Mouse (Mus musculus) NIH3T3 (cell line): Measurements from ENCODE around the gene Top3b.
"Not testable (repeated sequence)": the region's sequence is repeated elsewhere in the genome, so short reads cannot be mapped to it uniquely, and the experiment has no call there.

Experiments
- DNase-seq: peaks from one replicate; pipeline ENCODE4 v3.0.0-alpha.2; 2012; ENCODE audit warnings: low read depth

Gene Top3b

DNA sequence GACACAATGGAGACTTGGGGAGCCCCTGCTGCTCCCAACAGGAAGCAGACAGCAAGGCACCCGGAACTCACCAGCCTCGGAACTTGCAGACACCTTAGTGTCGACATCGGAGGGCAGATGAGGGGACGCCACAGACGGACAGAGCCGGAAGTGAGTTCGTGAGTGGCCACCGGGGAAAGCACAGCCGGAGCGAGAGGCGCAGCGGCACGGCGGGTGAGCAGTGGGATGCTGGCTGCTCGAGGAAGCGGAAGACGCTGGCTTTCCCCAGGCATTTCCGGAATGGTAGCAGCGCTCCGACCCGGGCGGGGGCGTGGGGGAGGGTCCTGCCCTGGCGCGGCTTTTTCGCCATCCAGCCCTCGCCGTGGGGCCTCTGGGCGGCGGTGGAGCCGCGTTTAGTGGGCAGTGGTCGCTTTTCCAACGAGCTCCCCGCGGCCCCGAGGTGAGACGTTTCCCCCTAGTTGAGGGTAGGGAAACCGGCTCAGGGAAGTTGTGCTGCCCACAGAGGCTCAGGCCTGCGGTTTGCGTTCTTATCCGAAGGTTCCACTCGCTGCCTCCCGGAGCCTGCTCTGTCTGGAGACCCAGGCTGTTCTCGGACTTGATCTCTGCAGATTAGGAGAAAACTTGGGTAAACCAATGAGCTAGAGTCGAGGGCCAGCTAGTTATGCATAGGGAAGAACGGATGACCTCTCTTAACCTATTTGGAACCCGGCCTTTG, at the start of gene Top3b, which contains the start of gene Vpreb1:
TSS of gene Top3b (plus strand) at position 120 of the 715 bp plus-strand sequence.
TSS of gene Vpreb1 (minus strand) at position 227 of the 715 bp plus-strand sequence.
- peak; percentile 97 for DNase-seq

DNA sequence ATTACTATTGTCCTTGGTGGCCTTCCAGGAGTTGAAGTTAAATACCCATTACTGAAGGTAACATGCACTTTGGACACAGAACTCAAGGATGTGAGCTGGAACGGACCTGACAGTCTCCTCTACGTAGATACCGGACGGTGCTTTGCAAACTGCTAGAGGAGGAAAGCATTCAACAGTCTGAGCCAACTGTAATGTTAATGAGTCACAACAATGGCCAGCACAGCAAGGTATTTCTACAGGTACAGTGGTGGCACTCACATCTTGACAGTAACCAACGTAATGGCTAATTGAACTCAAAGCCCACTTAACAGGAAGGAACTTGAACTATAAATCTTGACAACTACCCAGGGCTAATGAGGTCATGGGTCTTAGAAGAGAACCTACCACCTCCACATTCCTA, 45.1 kb upstream of the Top3b start:
- no peak for DNase-seq

DNA sequence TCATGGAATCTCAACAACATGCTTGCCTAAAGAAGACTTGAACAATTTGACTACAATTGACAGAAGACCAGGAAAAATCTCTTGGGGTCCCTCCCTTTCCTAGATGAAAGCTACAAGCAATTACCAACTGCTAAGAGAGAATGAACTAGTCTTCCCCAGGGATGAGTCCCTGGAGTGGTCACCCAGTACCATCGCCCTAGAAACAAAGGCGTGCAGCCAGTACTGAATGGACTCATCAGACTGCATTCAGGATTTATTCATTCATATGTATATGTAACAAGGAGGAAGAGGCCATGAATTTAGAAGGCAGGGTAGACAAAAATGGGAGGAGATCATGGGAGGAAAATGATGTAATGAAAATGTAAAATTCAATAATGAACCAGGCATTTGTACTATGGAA, 44.3 kb upstream of the Top3b start:
- DNase-seq, result no peak

DNA sequence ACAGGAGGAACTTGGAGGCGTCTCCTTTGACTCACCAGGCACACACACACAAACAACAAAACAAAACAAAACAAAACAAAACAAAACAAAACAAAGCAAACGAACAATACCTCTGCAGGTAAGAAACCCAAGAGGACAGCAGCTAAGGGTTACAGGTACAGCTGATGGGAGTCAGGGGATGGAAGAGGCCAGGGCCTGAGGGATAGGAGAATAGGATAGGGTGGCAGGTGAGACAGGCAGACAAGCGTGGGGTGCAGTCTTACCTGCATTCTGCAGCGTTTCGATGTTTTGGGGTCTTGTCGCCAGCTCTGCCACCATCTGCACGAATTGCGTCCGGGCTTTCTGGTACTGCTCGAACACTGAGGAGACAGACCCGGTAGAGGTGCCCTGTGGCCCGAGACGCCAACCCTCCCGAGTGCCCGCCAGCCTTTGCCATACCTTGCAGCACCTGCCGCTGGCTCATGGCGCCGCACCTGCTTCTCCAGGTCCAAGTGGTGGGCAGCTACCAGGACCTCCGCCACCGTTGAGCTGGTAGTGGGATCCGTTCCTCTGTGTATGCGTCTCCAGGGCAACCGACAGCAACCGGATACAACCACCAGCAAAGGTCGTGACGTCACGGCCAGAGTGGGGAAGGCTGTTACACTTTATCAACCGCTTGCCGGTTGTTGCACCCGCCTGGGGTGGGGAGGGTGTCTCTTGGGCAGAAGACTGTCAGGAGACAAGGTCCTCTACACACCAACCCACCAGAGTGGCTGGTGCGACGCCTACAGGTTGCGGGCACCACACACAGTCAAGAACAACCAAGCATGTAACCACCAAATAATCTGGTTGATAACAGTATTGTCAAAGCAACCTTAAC, 41.5 kb upstream of the Top3b start, which contains the start of gene Spag6l:
TSS of gene Spag6l (minus strand) at position 700 of the 859 bp plus-strand sequence.
- no peak for DNase-seq

DNA sequence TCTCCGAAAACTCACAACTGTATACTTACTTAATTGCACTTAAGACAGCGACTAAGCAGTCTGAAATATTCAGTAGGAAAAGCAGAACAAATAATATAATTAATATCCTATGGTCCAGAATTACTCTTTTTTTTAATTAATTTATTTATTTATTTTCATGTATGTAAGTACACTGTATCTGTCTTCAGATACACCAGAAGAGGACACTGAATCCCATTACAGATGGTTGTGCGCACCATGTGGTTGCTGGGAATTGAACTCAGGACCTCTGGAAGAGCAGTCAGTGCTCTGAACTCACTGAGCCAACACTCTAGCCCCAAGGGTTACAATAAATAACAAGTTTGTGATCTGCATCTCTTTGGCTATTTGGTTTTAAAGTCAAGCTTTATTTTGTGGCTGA, 40.9 kb upstream of the Top3b start:
- no peak for DNase-seq

DNA sequence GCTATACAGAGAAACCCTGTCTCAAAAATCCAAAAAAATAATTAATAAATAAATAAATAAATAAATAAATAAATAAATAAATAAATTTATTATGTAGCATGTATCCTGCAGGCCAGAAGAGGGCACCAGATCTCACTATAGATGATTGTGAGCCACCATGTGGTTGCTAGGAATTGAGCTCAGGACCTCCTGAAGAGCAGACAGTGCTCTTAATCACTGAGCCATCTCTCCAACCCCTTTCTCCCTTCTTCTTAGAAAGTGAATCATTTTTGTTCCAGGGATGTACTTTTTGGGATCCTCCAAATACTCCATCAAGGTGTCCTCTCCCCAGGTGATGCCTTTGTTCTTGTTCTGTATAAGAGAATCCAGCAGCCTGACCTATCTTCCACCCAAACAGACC, 21.3 kb upstream of the Top3b start:
- no peak for DNase-seq

DNA sequence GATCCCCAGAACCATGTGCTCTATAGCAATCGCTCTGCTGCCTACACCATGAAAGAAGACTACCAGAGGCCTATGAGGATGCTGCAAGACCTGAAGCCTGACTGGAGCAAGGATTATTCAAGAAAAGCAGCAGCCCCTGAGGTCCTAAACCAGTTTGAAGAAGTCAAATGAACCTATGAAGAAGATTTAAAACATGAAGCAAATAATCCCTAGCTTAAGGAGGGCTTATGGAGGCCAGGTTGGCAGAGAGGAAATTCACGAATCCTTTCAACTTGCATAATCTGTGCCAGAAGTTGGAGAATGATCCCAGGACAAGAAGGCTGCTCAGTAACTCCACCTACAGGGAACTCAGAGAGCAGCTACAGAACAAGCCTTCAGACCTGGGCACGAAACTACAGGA, 18.1 kb upstream of the Top3b start:
- no peak for DNase-seq

DNA sequence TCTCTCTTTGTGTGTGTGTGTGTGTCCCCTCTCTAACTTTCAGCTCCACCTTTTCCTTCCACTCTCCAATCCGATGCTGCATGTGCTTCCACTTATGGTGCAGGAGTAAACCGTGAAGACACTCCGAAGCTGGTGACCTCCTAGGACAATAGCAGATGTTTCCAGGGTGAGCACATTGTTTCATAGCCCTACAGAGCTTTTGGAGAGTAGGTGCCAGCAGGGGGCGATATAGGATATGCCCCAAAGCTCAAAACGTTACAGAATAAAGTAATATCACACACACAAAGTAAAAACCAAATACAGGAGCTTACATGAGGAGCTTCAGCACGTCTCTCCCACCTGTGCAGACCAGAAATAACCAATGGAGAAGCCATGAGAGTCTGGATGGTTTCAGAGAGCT, 15.7 kb upstream of the Top3b start:
- DNase-seq, result peak; percentile 79

DNA sequence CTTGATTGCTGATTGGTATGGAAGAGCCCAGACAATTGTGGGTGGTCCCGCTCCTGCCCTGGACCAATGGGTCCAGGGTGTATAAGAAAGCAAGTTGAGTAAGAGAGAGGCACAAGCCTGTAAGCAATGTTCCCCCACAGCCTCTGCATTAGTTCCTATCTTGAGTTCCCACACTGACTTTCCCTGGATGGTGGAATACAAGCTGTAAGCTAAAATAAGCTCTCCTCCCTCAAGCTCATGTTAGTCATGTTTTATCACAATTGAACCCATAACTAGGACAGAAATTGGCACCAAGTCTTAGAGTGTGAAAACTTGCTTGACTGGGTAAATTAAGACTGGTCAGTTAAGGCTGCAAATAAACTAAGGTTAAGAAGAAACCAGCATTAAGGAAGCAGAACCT, 15.0 kb upstream of the Top3b start:
- DNase-seq, result no peak

DNA sequence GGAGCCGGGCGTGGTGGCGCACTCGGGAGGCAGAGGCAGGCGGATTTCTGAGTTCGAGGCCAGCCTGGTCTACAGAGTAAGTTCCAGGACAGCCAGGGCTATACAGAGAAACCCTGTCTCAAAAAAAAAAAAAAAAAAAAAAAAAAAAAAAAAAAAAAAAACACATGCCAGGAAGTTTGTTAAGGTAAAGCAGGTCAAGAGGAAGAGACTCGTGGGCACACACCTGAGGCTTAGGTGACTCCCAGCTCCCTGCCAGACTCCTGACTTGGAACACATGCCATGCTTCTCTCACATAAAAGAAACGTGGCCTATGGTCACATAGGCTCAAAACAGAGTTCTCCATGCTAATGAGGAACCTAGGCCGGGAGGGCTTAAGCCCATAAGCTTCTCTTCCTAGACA, 14.5 kb upstream of the Top3b start:
- DNase-seq, result not testable (repeated sequence)

DNA sequence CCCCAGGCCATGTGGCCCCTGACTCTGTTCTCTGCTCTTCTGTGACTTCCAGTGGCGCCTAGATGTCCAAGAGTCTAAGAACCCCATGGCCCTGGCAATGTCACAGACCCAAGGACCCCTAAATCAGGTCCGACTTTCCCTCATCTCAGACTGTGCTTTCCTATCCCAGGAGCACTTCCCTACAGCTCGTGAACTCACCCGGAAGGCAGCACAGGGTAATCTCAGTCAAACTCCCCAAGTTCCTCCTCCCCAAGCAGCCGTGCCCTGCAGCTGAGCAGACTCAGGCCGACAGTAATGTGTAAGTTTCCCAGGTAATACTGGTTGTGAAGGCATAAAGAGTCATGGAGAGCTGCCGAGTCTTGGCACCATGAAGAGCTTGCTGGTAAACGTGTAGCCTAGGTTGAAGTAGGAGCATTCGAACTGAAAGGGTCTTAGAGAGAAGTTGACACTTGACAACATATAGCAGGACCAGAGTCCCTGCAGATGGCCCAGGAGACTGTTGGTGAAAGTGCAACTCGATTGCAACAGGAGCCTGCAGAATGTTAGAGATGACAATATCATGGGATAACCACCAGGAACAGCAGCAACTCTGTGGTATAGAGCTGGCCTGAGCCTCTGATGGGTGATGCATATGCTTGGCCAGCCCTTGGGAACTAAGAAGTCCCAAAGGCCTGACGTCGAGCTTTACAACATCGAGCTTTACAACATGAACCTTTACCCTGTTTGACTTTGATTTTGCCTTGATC, 13.6 kb upstream of the Top3b start:
- DNase-seq, result no peak

DNA sequence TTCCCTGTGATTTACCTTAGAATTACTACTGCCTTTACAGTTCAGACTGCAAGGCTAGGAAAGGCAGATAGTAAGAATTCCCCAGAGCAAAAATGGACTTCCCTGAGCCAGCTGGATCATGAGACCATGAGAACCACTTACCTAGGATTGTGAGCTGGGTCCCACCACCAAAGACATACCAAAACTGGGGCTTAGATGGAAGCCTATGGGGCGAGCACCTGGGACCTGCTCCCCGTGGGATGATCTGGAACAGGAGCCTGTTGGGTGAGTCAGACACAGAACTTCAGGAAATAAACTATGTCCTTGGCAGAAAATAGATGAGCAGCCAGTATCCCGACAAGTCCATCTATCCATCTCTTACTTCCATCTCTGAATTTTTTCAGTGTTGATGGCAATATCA, 8.2 kb upstream of the Top3b start:
- no peak for DNase-seq

DNA sequence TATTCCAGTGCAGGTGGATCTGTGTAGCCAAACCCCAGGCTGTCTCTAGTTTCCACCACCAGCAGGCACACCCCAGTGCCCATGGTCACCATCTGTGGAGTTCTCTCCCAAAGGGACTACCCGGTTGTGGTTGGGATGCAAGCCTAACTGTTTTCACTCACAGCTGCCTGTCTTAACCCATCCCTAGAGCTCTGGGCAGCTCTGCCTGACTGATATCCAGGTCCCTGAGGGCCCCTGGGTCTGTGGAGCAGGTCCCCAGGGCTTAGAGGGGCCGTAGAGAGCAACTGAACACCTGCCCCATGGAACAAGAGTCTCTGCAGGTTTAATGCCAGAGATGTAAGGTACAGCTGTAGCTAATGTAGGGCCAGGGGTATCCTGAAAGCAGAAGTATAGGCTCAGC, 6.6 kb upstream of the Top3b start, which contains the start of gene Igll1:
TSS of gene Igll1 (minus strand) at position 8 of the 400 bp plus-strand sequence.
- DNase-seq, result no peak

DNA sequence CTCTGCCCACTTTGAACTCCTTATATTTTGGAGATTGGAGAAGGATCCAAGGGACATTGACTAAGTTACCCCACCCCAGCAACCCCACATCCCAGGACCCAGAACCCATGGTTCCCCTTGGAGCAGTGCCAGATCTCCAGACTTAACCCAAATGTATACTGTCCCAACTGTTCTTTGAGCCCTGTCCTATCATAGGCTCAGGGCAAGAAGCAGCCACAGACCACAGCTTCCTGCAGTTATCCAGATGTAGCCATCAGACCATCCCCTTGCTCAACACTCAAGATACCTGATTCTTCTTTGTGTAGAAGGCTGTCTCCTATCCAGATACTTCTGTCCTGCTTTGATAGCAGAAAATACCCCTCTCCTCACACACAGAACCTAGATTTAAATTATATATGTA, 5.3 kb upstream of the Top3b start:
- DNase-seq, result no peak

DNA sequence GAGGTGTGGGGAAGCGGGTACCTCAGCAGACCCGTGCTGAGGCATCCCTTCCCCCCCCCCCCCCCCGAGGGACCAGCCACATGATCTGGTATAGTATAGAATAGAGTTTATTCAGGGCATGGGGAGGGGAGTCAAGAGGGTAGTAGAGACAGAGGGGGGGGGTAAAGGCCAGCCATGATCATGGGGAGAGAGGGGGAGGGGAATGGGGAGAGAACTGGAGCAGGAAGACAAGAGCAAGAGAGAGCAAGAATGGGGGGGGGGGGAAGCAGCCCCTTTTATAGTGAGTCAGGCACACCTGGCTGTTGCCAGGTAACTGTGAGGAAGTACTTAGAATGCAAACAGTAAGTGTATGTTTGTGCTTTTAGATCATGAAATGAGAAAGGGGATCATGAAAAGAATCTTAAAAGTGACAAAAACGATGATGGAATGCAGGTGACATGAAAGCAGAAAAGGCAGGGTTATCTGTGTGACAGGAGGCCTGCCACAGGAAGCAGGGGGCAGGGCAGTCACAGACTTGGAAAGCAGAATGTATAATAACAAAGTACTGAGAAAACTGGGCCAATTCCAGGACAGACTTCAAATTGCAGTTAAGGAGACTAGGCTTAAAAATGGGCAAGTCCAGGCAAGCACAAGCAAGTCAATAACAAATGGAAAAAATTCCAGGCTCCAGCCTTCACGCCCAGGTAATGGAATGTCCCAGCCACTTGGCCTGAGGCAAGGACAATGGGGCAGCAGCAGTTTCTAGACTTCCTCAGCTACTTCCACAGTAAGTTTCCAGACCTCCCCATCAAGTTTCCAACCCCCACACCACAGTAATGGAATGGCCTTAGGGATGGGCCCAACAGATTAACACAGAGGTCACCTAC, 4.6 kb upstream of the Top3b start:
- DNase-seq, result peak; percentile 11

DNA sequence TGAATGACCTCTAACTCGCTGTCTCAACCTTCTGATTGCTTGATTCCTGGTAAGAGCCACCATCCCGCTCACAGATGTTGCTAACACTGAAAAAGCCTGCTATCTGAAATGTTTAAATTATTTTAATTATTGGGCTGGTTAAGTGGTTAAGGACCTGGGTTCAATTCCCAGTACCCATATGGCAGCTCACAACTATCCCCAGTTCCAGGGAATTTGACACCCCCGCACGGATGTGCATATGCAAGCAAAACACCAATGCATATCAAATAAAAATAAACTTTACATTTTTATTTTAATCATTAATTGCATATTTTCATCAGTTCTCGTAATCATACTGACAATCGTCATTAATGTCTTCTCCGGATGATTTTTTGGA, 307 bp upstream of the Top3b start:
- DNase-seq, result no peak

DNA sequence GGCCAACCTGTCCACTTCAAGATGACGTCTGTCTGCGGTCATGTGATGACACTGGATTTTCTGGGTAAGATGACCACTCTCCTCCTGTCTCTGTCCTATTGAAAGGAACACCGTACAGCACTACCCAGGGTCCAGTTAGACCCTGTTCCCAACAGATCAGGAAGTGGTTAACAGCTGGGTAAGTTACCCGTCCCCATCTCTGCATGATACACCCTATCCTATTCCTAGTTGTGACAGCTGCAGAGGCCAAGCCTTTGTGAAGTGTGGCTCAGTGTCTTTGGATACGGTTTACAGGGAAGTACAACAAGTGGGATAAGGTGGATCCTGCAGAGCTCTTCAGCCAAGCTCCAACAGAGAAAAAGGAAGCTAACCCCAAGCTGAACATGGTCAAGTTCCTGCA, 8.5 kb downstream of the Top3b start:
- no peak for DNase-seq

DNA sequence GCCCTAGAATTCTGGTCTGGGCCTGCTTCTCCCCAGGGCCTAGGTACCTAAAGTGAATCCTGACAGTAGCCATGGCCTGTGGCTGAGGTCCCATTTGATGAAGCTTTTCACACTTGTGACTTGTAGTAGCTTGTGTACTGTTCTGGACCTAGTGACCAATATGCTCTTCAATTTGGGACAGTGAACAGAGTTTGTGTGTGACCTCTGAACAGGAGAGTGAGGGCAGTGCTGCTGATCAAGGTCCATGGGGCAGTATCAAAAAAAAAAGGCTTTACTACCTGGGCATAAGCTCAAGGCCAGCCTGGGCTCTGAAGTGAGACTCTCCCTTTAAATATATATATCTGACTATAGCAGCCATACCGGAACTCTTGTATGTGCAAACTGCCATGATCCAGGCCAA, 17.8 kb downstream of the Top3b start:
- no peak for DNase-seq

DNA sequence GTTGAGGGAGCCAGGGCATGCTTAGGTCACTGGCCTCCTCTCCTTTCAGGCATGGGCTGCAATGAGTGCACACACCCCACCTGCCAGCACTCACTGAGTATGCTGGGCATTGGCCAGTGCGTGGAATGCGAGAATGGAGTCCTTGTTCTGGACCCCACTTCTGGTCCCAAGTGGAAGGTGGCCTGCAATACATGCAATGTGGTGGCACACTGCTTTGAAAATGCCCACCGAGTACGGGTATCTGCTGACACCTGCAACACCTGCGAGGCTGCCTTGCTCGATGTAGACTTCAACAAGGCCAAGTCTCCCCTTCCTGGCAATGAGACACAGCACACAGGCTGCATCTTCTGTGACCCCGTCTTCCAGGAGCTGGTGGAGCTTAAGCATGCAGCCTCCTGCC, 21.8 kb downstream of the Top3b start:
- DNase-seq, result no peak

DNA sequence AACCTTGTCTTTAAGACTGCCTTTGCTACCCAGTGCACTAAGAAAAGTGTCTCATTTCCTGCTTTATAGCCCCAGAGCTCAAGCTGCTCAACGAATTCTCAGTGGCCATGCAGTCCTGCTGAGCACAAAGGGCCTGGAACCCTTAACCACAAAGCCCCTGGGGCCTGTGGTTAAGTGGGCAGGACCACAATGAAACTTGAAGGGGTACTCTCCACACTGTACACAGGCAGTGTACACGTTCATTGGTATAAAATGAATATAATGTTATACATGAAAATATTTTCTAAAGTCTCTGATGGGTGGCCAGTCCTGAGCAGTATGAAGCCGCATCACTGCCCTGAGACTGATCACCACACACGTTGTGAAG, 25.5 kb downstream of the Top3b start:
- no peak for DNase-seq

DNA sequence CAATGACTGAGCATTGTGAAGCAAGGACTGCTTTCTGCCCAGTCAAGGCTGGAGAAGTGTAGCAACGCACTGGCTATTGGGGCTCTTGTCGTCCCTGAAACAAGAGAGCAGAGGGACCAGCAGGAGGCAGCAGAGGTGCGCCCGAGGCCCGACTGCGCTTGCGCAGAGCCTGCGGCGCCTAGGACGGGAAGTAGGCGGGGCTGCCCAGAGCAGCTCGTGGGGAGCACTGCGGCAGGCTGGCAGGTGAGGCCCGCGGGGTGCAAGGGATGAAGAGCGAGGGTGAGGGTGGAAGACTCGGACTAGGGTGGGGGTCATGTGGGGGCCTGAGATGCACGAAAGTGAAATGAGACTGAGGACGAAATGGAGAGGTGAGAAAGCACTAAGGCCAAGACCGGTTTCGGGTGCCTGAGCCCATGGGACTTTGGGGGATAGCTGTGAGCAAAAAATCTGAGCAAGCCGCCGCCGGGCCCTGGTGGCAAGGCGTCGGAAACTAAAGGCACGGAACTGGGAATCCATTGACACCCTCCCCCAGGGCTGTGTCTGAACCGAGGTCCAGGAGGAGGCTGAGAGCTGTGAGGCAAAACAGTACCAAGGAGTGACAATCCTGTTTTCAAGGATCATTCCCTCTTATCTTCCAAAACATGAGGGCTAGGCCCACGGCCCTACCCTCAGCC, 26.0 kb downstream of the Top3b start, which contains the start of gene Ppm1f:
TSS of gene Ppm1f (plus strand) at position 88 of the 674 bp plus-strand sequence.
- DNase-seq, result peak; percentile 98
